Mouse (Mus musculus) lung, embryonic 16.5 days (tissue): ENCODE data around the gene Srd5a1. TPM values are rescaled to one million over a fixed set of nuclear protein-coding genes. Genes with fewer than 3 reads are reported as not detected.

ENCODE experiments used
- polyA plus RNA-seq: library from polyadenylated mRNA; unstranded; fragments of >200 nt; fragmentation: Nextera tagmentation; extraction: Ambion mirVana; gene quantifications from 2 replicates; pipeline ENCODE4 v1.2.1, GENCODE M21; 2015

The Srd5a1 gene
- polyA plus RNA-seq, 1 experiment from 2014 or later = 22.3 TPM

Other genes starting within 250 kb of the Srd5a1 start
- gene Nsun2, start 77.7 kb downstream of the Srd5a1 start, polyA plus RNA-seq = 86.6 and 89.2 TPM in 2 replicates
- gene Tent4a, start 76.8 kb downstream of the Srd5a1 start, polyA plus RNA-seq = 5.0 and 5.1 TPM in 2 replicates
- gene Ube2ql1, start 128.4 kb upstream of the Srd5a1 start, polyA plus RNA-seq = 0.09 and 0.28 TPM in 2 replicates
- gene Med10, start 191.0 kb upstream of the Srd5a1 start, polyA plus RNA-seq = 127 and 128 TPM in 2 replicates